Mouse (Mus musculus): Measurements from ENCODE around the gene Rpp21.

The Rpp21 gene

GRCm38 (mm10) chr17:36235300-36235699 is 22.6 kb downstream of the Rpp21 start:
- 32% methylated on average over 8 of the region's 9 CpGs for WGBS

- 87% methylated on average over 5 of the region's 5 CpGs for WGBS
These were observed 24.3 kb downstream of the Rpp21 start for GRCm38 (mm10) chr17:36233572-36233971.

GRCm38 (mm10) chr17:36231318-36231717 is 26.6 kb downstream of the Rpp21 start:
- WGBS, result 10% methylated on average over 36 of the region's 36 CpGs

- 13% methylated on average over 5 of the region's 5 CpGs for WGBS
These were observed 28.8 kb downstream of the Rpp21 start for GRCm38 (mm10) chr17:36229046-36229445.

GRCm38 (mm10) chr17:36226921-36227320 is 30.9 kb downstream of the Rpp21 start:
- 26% methylated on average over 8 of the region's 8 CpGs for WGBS

GRCm38 (mm10) chr17:36225231-36225824 is 32.5 kb downstream of the Rpp21 start:
- WGBS, result 13% methylated on average over 9 of the region's 9 CpGs

GRCm38 (mm10) chr17:36224451-36224850 is 33.4 kb downstream of the Rpp21 start:
- 56% methylated on average over 3 of the region's 3 CpGs for WGBS

- 69% methylated on average over 5 of the region's 5 CpGs for WGBS
These were observed 39.2 kb downstream of the Rpp21 start for GRCm38 (mm10) chr17:36218594-36219155.

GRCm38 (mm10) chr17:36215586-36215985 is 42.3 kb downstream of the Rpp21 start:
- 8% methylated on average over 20 of the region's 20 CpGs for WGBS

- 1% methylated on average over 37 of the region's 41 CpGs for WGBS
These were observed 52.0 kb downstream of the Rpp21 start for GRCm38 (mm10) chr17:36205862-36206261.
